Mouse (Mus musculus): Measurements from ENCODE around the gene Arhgap32. TPM values are rescaled to one million over a fixed set of nuclear protein-coding genes. Genes with fewer than 3 reads are reported as not detected.
"Not testable (repeated sequence)": the region's sequence is repeated elsewhere in the genome, so short reads cannot be mapped to it uniquely, and the experiment has no call there.

Arhgap32 gene
- polyA plus RNA-seq, 1 experiment from 2014 or later = 7.4 TPM

DNA sequence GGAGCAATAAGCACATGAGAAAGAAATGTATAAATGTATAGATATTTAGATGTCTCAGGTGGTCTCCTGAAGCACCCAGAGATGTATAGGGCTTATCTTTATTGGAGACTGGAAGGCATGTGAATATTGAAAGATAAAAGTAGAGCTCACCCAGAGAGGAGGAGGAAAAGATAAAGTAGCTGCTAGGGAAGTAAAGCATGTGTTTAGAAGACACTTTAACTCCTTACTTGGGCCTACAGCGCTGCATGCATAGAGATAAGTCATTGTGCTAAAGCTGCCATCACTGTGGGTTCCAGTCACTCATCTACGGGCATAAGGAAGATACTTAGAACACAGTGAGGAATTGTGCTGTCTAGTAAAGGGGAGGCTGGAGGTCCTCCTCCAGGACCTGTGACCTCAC lies 46.9 kb downstream of the Arhgap32 start:
- H3K9me3 ChIP-seq = no peaks in the 10 kb centered on the region
- H3K27me3 ChIP-seq = no peaks in the 10 kb centered on the region
- WGBS = 95% methylated on average over 2 of the region's 2 CpGs
- H3K36me3 ChIP-seq = no peaks in the 10 kb centered on the region
- H3K4me1 ChIP-seq = no peaks in the 10 kb centered on the region
- no peak overlapping the region for H3K4me3 ChIP-seq
- H3K4me2 ChIP-seq (replicated peaks) = no peak overlapping the region
- no peak overlapping the region for H3K27ac ChIP-seq (replicated peaks)
- no peak overlapping the region for H3K9ac ChIP-seq (replicated peaks)
- ATAC-seq (ENCODE audit: low FRiP score, low read depth) = no peak

DNA sequence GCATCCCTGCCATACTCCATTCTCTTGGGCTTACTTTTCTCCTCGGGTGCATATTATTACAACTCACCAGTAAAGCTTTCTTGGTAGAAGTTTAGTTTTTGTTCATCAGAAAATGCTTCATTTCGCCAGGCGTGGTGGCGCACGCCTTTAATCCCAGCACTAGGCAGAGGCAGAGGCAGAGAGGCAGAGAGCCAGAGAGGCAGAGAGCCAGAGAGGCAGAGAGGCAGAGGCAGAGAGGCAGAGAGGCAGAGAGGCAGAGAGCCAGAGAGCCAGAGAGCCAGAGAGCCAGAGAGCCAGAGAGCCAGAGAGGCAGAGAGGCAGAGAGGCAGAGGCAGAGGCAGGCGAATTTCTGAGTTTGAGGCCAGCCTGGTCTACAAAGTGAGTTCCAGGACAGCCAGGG lies 47.9 kb downstream of the Arhgap32 start:
- H3K9ac ChIP-seq (replicated peaks); H3K27ac ChIP-seq (replicated peaks); ATAC-seq (ENCODE audit: low FRiP score, low read depth); H3K4me1 ChIP-seq; H3K4me2 ChIP-seq (replicated peaks); H3K4me3 ChIP-seq; H3K9me3 ChIP-seq; H3K27me3 ChIP-seq; H3K36me3 ChIP-seq: not testable (repeated sequence)
- 76% methylated on average over 6 of the region's 6 CpGs for WGBS

DNA sequence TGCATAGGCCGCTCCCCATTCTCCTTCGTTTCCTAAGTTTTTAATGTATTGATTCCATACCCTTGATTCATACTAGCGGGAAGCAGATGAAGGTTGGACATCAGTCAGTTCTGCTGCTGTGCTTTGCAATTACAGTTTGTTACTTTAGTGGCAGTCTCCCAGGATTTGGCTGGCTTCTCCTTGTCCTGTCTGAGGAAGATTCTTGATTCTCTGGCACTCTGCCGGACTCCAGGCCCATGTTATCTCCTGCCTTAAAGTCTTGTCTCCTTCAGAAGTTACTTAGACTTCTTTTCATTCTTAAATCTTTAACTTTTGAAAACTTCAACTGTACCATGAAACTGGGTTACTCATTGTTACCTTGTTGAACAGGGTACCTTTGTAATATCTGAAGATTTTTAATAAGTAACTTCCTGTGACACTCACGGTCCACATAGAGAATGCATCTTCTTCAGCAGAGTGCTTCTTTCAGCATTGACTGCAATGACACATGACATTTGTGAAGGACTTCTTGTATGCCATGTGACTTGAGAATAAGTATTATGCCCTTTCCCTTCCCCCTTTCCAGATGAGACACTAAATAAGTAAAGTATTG lies 52.7 kb downstream of the Arhgap32 start:
- WGBS = 92% methylated on average over 5 of the region's 5 CpGs

DNA sequence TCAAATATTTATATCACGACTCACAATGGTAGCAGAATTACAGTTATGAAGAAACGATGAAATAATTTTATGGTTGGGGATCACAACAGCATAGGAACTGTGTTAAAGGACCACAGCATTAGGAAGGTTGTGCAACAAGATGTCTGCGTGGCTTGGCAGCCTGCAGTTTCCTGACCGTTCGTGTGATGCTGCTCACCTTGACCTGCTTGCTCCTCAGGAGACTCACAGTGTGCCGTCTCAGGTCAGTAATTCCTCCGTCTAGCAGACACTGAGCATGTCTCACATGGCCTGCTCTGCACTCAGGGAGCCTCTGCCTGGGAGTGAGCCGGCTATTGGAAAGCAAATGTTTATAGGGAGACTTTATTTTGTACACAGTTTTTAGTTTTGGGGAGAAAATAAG lies 54.8 kb downstream of the Arhgap32 start:
- H3K4me2 ChIP-seq (replicated peaks) = no peak overlapping the region
- 87% methylated on average over 8 of the region's 8 CpGs for WGBS
- H3K9ac ChIP-seq (replicated peaks) = no peak overlapping the region
- ATAC-seq (ENCODE audit: low FRiP score, low read depth) = no peak
- H3K27me3 ChIP-seq = no peaks in the 10 kb centered on the region
- H3K36me3 ChIP-seq = no peaks in the 10 kb centered on the region
- H3K9me3 ChIP-seq = no peaks in the 10 kb centered on the region
- H3K27ac ChIP-seq (replicated peaks) = no peak overlapping the region
- no peak overlapping the region for H3K4me3 ChIP-seq
- H3K4me1 ChIP-seq = no peaks in the 10 kb centered on the region

More for the DNA sequence above, 52.7 kb downstream of the Arhgap32 start:
- Histone ChIP-seq H3K9me3 (no peaks in the 10 kb centered on the region), H3K4me3 (no peak overlapping the region), H3K27ac (replicated peaks) (no peak overlapping the region), H3K27me3 (no peaks in the 10 kb centered on the region), H3K4me2 (replicated peaks) (no peak overlapping the region), H3K9ac (replicated peaks) (no peak overlapping the region), H3K36me3 (no peaks in the 10 kb centered on the region), H3K4me1 (no peaks in the 10 kb centered on the region)
- no peak for ATAC-seq (ENCODE audit: low FRiP score, low read depth)

DNA sequence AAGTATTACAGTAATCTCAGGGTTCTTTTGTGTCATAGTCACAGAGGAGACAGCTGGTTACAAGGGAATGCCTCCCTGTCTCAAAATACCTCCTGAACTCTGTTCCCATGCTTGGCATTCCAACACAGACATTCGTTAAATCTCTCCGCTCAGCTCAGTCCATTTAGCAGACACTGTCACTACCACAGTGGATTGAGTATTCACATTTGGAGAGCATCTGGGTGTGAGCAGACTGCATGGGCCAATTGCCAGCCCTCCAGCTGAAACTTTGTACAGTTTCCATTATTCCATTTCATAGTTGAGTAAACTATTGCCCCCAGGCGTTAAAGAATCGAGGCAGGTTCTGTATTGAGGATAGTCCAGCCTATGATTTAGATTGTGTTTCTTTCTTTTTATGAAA lies 60.7 kb downstream of the Arhgap32 start:
- no peak overlapping the region for H3K4me2 ChIP-seq (replicated peaks)
- ATAC-seq (ENCODE audit: low FRiP score, low read depth) = no peak
- no peak overlapping the region for H3K4me3 ChIP-seq
- no peak overlapping the region for H3K9ac ChIP-seq (replicated peaks)
- no peaks in the 10 kb centered on the region for H3K9me3 ChIP-seq
- no peaks in the 10 kb centered on the region for H3K36me3 ChIP-seq
- H3K27me3 ChIP-seq = no peaks in the 10 kb centered on the region
- no peaks in the 10 kb centered on the region for H3K4me1 ChIP-seq
- no peak overlapping the region for H3K27ac ChIP-seq (replicated peaks)
- 80% methylated on average over 4 of the region's 4 CpGs for WGBS

DNA sequence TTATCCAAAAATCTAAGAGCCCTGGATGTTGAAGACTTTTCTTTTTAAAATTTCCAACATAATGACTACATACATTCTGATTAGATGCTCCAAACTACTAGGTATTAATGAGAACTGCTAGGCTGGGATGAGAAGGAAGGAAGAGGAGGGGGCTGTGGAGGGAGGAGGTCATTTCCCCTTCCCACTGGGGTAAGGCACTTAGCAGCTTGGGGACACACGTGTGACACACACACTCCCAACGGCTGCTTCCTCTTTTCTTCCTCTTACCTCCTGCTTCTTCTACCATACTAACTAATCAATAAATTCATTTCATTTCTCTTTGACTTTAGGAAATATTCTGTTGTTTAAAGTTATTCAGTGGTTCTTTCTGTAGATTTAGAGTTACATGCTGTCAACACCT lies 65.2 kb downstream of the Arhgap32 start:
- ATAC-seq (ENCODE audit: low FRiP score, low read depth) = no peak
- no peak overlapping the region for H3K27ac ChIP-seq (replicated peaks)
- H3K9ac ChIP-seq (replicated peaks) = no peak overlapping the region
- H3K36me3 ChIP-seq = peaks cover 25% of the 10 kb centered on the region
- no peaks in the 10 kb centered on the region for H3K4me1 ChIP-seq
- no peak overlapping the region for H3K4me2 ChIP-seq (replicated peaks)
- 73% methylated on average over 2 of the region's 2 CpGs for WGBS
- no peak overlapping the region for H3K4me3 ChIP-seq
- H3K9me3 ChIP-seq = no peaks in the 10 kb centered on the region
- no peaks in the 10 kb centered on the region for H3K27me3 ChIP-seq

DNA sequence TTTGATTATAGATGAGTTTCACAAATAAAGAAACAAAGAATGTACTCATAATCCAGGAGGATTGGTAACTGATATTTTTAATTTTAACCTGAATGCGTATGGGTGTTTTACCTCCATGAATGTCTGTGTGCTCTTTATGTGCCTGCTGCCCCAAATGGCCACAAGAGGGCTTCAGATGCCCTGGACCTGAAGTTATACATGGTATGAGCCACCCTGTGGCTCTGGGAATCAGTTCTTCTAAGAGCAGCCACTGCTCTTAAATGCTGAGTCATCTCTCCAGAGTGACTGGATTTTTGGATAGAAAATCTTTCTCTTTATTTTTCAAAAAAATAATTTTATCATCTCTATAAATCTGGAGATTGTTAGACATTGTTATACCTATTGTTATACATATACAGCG lies 70.6 kb downstream of the Arhgap32 start:
- Histone ChIP-seq H3K4me2 (replicated peaks) (no peak overlapping the region), H3K4me3 (no peak overlapping the region), H3K9ac (replicated peaks) (no peak overlapping the region), H3K27ac (replicated peaks) (no peak overlapping the region), H3K9me3 (no peaks in the 10 kb centered on the region), H3K36me3 (peaks cover 33% of the 10 kb centered on the region), H3K27me3 (no peaks in the 10 kb centered on the region), H3K4me1 (no peaks in the 10 kb centered on the region)
- WGBS = 97% methylated on average over 2 of the region's 2 CpGs
- no peak for ATAC-seq (ENCODE audit: low FRiP score, low read depth)

DNA sequence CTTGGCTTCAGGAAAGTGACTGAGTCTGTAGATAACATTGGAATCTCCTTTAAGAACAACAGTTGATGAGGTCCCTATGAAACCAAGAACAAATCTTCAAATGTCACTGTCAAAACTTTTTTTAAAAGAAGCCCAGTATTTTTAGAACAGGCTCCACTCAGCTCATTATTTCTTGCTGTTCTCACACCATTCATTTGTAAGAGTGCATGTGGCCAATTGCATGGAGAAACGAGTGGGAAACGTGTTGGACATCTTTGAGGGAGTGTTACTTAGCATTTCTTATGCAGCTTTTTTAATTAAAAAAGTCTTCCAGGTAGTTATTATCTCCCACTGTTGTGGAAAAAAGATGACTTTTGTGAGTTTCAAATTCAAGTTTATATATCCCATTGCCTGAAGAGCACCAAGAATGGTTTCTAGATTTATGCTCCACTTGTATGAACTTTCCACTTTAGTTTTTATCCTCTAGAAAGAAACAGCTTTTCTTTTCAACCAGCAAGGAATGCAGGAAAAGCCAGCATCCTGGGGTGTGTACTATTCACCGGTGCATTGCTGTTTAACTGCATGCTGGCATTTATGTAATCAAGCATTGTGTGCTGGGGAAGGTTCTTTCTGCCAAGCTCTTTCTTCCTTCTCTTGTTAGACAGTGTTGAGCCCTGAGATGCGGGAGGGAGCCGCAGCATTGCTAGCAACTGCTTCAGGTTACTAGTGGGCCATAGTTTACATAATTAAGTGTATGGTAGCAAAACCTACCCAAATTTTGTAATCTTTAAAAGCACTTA lies 76.5 kb downstream of the Arhgap32 start:
- Histone ChIP-seq H3K9ac (replicated peaks) (no peak overlapping the region), H3K36me3 (0 out of 2 replicates have a peak, but pooled peaks cover 12% of the 10 kb centered on the region), H3K9me3 (no peaks in the 10 kb centered on the region), H3K4me1 (no peaks in the 10 kb centered on the region), H3K27me3 (no peaks in the 10 kb centered on the region), H3K4me3 (no peak overlapping the region), H3K27ac (replicated peaks) (no peak overlapping the region), H3K4me2 (replicated peaks) (no peak overlapping the region)
- no peak for ATAC-seq (ENCODE audit: low FRiP score, low read depth)
- WGBS = 43% methylated on average over 5 of the region's 5 CpGs

DNA sequence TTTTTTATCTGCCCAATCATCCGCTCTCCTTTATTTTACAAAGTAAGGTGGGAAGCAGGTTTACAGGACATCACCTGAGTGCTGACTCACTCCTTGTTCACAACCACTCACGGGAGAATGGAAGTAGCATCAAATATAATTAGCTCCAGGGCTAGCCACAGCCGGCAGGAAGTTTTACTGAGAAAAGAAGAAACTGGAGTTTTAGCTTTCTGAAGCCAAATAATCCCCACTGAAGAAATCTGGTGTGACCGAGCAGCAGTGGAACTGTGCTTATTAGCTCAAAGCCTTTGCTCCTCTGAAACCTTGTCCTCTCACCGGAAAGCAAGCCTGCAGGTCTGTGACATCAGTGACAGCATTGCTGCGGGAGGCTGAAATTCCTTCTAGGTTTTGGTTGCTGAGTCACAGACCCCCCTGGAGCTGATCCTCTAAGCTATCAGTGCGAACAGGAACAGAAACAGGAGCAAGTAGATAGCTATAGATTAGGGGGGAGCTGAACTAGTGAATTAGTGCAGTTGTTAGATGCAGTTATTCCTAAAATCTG lies 88.6 kb downstream of the Arhgap32 start:
- Histone ChIP-seq H3K9me3 (no peaks in the 10 kb centered on the region), H3K4me3 (no peak overlapping the region), H3K4me2 (replicated peaks) (no peak overlapping the region), H3K36me3 (no peaks in the 10 kb centered on the region), H3K27ac (replicated peaks) (no peak overlapping the region), H3K9ac (replicated peaks) (no peak overlapping the region), H3K4me1 (no peaks in the 10 kb centered on the region), H3K27me3 (no peaks in the 10 kb centered on the region)
- no peak for ATAC-seq (ENCODE audit: low FRiP score, low read depth)
- 49% methylated on average over 7 of the region's 7 CpGs for WGBS

DNA sequence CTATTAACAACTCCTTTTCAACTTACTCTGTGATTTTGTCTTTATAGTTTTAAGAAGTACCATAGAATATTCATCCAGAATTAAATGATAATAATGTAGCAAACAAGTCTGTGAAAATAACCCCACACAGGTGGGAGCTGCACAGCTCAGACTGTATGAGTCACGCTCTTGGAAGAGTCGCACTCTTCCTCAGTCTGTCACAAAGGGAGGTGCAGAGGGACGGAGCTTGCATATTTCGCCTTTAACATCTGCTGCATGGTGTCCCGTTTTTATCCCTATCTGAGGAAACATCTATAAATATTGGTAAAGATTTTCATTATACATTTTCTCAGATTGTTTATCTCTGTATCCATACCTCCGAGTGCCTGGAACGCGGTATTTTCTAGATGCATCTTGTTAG lies 91.2 kb downstream of the Arhgap32 start:
- H3K9ac ChIP-seq (replicated peaks) = no peak overlapping the region
- ATAC-seq (ENCODE audit: low FRiP score, low read depth) = no peak
- H3K27ac ChIP-seq (replicated peaks) = no peak overlapping the region
- whole genome bisulfite sequencing = 93% methylated on average over 8 of the region's 8 CpGs
- no peaks in the 10 kb centered on the region for H3K4me1 ChIP-seq
- H3K36me3 ChIP-seq = no peaks in the 10 kb centered on the region
- H3K27me3 ChIP-seq = no peaks in the 10 kb centered on the region
- H3K4me2 ChIP-seq (replicated peaks) = no peak overlapping the region
- H3K4me3 ChIP-seq = no peak overlapping the region
- no peaks in the 10 kb centered on the region for H3K9me3 ChIP-seq

DNA sequence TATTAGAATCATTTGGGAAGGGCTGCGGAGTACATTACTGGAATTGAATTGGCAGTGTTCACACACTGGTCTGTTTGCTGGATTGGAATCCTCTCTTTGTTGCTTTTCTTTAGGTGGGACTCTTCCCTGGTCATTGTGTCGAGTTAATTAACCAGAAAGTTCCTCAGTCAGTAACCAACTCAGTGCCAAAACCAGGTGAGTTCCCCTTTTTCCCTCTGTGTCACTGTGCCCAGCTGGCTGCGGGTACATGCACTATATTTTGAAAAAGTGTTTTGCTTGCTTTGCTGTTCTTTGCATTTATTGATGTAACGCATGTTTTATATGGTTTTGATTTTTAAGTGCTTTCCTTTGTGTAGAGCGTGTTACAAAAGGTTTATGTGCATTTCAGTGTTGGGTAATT lies 92.1 kb downstream of the Arhgap32 start:
- no peak overlapping the region for H3K4me3 ChIP-seq
- no peak overlapping the region for H3K9ac ChIP-seq (replicated peaks)
- H3K27me3 ChIP-seq = no peaks in the 10 kb centered on the region
- H3K4me1 ChIP-seq = no peaks in the 10 kb centered on the region
- no peak overlapping the region for H3K27ac ChIP-seq (replicated peaks)
- ATAC-seq (ENCODE audit: low FRiP score, low read depth) = no peak
- WGBS = 84% methylated on average over 5 of the region's 5 CpGs
- no peaks in the 10 kb centered on the region for H3K9me3 ChIP-seq
- no peaks in the 10 kb centered on the region for H3K36me3 ChIP-seq
- H3K4me2 ChIP-seq (replicated peaks) = no peak overlapping the region

DNA sequence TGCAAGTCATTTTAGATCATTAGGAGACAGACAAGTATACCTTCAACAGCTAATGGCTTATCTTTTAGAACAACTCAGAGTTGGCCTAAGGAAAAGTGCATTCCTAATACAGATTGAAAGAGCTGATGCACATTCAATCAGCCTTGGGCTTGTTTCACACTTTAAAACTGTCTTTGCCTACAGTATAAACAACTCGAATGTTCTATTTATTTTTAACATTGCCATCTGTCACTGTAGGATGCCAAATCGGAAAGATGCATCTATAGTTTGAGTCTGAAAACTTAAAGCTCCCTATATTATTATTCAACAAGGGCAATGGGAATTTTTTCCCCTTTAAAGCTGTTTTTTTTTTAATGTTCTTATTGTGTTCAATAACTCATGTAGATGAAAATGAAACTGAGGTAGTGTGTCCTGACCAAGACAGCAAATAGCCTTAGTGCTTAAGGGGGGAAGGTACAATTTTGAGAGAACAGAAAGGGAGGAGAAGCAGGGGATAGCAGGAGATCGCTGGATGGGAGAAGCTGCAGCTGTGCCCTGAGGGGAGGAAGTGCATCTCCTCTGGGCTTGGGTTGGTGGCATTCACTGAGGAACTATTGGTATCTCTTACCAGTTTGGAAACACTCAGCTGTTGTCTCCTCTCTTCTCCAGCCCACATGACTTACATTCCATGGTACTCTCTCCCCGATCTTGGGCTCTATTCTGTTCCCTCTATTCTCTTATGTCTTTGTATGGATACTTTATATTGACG lies 101.1 kb downstream of the Arhgap32 start:
- no peaks in the 10 kb centered on the region; the same call in 1 of the 2 replicates for H3K4me1 ChIP-seq
- H3K4me3 ChIP-seq = no peak overlapping the region
- H3K36me3 ChIP-seq = no peaks in the 10 kb centered on the region
- no peak for ATAC-seq (ENCODE audit: low FRiP score, low read depth)
- no peak overlapping the region for H3K9ac ChIP-seq (replicated peaks)
- no peak overlapping the region for H3K4me2 ChIP-seq (replicated peaks)
- WGBS = 80% methylated on average over 5 of the region's 5 CpGs
- H3K9me3 ChIP-seq = no peaks in the 10 kb centered on the region
- no peaks in the 10 kb centered on the region for H3K27me3 ChIP-seq
- no peak overlapping the region for H3K27ac ChIP-seq (replicated peaks)

Measured in midbrain, embryonic 12.5 days (tissue).